Mouse (Mus musculus) left cerebral cortex, postnatal 10 days (tissue): ENCODE results near the gene Kdm4a. TPM values are rescaled to one million over a fixed set of nuclear protein-coding genes. Genes with fewer than 3 reads are reported as not detected.
A peak's percentile ranks its signal among the peaks of the same experiment; 100 is the strongest.

Source experiments
- DNase-seq, 2 experiments: peaks; one replicate each; pipeline ENCODE4 v3.0.0; 2021 to 2022; ENCODE audit warnings: low spot score in 2 of 2, mixed read lengths in 1 of 2; ENCODE audit errors: extremely low spot score in 1 of 2
- intact Hi-C: fragments of 180-260 bp; cut with DNase I; formaldehyde crosslinking; loops from one replicate; pipeline ENCODE4 v1.15.1; 2025
- total RNA-seq, 2 experiments: library from RNA; stranded (reverse); gene quantifications; 2 replicates each; pipeline ENCODE4 v1.2.3; 2021

The Kdm4a gene
- total RNA-seq, result 10 to 100 TPM; 56.8 to 58.9 TPM

DNA sequence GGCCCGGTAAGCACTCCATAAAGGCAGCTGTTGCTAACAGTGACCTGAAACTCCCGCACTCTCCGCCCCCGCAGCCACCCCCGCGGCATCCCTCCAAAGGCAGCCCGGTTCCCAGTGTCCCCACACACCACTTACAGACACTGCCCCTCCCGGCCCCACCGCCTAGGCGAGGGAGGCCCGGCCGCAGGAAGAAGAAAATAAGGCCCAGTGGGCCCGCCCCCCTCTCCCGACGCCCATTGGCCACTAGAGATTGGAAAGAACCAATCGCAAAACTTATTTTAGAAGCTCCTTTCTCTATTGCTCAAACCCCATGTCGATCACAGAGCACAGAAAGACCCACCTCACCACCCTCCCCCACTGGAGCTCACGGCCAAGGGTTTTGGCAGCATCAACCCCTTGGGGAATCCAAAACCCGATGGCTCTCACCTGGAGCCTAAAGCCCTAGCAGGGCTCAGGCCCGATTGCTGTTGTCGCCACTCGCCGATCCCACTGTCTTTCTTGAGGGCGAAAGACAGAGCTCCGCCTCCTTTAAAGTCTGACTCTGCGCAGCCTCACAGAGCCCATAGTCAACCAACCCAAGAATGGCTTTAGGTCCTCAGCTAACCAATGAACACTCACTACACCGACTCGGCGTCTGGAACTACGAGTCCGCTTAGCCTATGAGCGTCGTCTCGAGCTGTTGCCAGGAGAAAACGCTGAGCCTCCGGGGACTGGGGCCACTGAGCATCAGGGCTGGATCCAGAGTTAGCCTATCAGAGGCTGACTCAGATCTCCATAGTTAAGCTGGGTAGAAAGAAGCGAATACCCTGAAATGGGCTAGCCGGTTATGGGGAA is at the start of gene Kdm4a:
Gene Kdm4a, minus strand, starts transcription at position 577 of the 834 bp plus-strand sequence.
- DNase-seq, result peak; percentile 94 to 95
- intact Hi-C loops, result loop anchor here (5.0 kb wide), 1 partner anchor 42 kb away; no protein-coding TSS in a partner anchor

DNA sequence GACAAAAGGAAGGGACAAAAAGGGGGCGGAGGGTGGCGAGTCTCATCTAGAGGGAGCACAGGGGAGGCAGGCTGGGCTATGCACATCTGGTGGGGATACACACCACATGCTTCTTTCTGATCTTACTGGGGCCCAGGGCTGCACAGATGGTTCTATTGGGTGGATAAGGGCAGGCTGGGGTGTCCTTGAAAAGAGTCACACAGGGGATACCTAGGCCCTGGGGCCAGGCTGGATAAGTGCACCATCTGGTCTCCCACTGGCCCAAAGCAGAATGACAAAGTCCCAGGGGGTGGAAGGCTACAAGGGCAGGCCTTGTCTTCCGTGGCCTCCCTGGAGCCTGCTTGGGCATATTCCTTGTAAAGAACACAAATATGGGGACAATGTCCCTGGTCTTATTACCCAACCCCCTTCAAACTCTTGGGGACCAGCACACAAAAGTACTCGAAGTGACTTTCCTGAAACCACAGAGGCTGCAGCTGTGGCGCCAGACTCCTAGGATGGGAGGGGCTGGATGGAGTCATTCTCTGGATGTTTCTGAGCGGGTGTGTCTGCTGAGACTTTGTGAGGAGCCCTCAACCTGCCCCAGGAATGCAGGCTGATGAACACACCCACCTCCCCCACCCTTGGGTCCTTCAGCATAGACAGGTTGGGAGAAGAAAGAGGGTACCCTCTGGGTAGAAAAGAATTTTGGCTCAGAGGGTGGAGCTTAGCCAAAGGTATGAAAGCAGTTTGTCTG is 49.4 kb upstream of the Kdm4a start:
- DNase-seq, result no peak
- intact Hi-C loops, result no loop called here

DNA sequence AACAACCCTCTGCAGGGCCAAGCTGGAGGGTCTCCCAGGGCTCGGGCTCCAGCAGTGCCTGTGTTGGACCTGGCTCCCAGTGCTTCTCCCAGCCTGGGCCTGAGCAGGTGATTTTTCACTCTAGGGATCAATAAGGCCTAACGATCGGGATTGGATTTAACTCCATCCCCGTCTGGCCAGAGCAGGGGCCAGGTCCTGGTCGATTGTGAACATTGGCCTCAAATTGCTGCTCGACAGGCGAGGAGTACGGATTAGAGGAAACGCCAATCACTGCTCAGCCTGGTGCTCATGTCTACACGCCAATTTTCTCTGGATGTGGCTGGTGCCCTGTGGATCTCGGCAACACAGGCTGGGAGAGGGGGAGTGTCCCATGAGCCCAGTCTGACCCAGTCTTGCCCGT is 47.6 kb upstream of the Kdm4a start:
- intact Hi-C loops, result no loop called here
- no peak for DNase-seq

DNA sequence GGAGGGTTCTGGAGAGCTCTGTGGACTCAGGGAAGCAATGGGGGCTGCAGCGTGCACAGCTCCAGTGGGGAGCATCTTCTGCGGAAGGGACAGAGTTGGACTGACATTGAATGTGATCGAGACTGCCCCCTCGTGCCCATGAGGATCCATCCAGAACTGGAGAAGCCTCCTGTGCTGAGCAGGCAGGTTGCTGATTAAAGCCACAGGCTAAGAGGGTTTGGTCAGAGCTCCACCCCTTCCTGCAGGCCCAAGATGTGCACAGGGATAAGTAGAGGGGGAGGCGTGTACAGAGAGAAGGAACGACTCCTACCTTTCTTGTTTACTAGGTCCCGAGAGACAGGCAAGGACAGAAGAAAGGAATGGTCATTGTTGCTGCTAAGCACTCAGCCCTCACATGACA is 41.4 kb upstream of the Kdm4a start:
- intact Hi-C loops, result no loop called here
- no peak for DNase-seq

DNA sequence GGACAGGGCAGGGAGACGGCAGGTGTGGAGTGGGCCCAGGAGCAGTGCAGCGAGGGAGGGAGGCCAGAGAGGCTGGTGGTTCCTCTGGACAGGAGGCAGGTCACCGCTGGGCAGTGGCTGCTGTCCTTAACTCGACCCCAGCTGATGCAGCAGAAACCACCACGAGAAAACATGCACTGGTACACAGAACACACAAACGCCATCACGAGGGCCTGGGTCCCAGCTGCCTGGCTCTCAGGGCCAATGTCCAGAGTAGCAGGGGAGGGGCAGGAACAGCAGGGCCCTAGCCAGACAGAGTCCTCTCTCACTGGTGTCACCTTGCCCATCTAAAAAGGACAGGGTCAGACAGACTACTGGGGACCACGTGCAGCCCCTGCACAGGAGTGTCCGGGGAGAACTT is 40.9 kb upstream of the Kdm4a start:
- no peak for DNase-seq
- intact Hi-C loops, result no loop called here

DNA sequence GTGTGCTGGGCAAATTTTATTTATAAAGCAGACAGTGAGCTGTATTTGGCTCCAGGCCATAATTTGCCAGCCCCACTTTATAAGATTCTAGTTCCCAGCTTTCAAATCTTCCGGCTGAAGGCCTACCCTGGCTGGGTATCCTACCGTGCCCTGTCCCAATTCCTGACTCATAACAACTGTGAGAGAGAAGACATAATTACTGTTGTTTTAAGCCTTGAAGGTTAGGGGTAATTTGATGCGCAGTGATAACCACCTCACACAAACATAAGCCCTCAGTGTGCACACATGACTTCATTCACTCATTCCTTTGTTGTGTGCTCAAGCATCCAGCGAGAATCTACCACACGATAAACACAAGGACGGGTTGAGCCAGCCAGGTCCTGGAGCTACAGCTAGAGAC is 39.6 kb upstream of the Kdm4a start:
- no peak for DNase-seq
- intact Hi-C loops, result no loop called here

DNA sequence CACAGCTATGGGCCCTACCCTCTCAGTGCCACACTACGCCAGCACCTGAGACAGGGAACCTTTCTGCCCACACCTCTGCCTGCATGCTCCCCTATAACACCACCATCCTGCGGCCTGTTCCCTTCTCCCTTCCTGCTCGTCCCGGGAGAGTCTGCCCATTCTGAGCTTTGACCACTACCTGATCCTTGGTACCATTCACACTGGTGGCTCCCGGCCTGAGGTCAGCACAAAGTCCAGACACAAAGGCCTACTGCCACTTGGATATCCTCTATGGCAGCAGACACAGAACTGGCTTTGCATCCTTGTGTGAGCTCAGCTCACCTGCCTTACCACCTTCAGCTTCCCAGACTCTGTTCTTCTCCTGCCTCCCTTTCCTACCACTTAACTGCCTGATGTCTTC is 38.7 kb upstream of the Kdm4a start:
- intact Hi-C loops, result no loop called here
- no peak for DNase-seq

DNA sequence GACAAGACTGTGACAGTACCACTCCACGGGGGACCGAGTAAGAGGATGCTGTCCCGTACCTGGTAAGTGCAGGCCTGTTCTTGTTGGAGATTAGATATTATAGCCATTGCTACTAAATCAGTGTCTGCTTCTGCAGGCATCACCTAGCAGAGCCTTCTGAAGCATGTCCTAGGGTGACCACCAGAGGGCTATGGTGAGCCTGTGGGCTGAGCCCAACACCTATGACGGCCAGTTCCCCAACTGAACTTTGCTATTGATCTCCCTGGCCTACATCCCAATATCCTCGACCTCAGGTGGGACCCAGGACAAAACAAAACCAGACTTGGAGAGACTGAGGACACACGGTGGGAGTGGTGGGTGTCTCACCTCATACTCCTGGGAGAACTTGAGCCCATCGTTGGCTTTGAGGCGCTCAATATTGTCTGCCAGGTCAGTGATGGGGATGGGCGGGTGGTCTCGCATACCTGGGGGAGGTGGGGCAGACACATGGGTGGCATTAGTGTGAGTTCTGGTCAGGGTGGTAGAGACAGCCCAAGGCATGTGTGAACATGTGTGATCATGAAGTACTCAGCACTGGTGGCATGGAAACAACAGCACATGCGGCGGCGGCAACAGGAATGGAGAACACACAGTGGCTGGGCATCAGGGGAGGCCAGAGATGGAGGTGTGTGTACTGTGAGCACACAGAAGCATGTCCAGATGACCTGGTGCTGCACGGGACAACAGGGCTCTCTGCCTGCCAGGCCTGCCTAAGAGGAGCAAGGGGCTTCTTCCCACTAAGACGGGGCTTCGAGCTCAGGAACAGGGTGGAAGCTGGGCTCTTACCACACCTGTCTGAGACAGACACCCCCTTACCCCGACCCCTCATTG is 37.1 kb upstream of the Kdm4a start:
- intact Hi-C loops, result loop anchor here (2.0 kb wide), 1 partner anchor 76 kb away; no protein-coding TSS in a partner anchor
- peak; percentile 40 to 68 for DNase-seq

DNA sequence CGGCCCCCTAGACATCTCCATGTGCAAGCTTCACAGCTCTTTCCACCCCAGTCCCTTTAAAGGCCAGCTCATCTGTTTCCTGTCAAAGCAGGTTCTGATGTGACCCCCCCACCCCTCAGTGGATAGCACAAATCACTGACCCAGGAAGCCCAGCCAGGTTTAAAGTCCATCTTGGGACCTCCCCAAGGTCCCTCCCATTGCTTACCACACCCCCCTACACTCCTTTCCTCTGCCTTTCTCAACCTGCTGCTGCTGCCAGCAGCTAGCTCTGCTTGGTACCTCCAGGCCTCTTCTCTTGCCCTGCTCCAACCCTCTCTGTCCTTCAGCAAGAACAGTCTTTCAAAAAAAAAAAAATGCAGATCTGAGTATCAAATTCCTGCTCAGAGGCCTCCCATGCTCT is 35.0 kb upstream of the Kdm4a start:
- DNase-seq, result no peak
- intact Hi-C loops, result no loop called here

DNA sequence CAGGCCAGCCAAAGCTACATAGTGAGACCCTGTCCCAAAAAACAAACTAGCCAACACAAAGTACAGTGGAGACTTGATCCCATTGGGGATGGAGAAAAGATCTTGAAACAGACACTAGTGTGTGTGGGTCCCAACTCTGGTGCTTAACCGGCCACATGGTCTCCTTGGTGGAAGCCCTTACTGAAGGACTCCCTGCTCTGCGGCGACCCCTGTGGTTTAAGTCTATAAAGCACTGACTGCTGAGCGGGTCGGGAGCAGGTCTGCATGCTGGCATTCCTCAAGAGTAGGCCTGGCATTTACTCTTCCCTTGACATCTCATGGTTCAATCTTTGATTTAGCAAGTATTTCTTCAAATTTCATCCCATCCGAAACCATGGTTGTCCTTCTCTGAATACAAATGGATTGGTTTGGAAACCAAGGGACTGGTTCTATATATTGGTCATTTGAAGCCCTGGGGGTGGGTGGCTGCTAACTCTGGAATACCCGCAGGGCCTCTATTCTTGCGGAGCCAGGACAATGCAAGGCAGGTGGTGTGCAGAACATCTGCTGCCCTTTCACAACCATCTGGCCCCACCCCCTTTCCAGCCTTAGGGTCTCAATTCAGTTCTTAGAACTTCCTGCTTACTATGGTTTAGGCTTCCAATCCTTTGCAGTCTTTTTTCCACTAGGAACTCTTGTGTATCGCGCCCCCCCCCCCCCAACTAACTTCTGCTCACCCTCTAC is 27.2 kb upstream of the Kdm4a start:
- intact Hi-C loops, result loop anchor here (5.0 kb wide), 1 partner anchor 45 kb away; no protein-coding TSS in a partner anchor
- DNase-seq, result peak in 1 of 2 experiments; percentile 29

DNA sequence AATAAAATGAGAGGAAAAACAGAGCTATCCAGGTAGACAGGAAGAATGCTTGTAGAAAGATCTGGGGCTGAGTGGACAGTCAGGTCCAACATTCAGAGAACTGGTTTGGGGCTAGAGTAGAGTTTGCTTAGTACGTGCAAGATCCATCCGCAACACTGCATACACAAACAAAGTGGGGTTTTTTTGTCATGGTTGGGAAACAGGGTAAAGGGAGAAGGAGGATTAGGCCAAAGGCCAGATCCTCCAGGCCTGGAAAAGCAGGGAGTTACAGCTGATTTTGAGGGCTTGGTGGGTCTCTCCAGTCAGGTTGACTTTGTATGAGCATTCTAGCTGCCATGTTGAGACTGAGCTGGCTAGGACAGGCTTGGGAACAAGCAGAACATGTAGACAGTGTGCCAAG is 26.1 kb upstream of the Kdm4a start:
- no peak for DNase-seq
- intact Hi-C loops, result loop anchor here (5.0 kb wide), 1 partner anchor 44 kb away; no protein-coding TSS in a partner anchor

DNA sequence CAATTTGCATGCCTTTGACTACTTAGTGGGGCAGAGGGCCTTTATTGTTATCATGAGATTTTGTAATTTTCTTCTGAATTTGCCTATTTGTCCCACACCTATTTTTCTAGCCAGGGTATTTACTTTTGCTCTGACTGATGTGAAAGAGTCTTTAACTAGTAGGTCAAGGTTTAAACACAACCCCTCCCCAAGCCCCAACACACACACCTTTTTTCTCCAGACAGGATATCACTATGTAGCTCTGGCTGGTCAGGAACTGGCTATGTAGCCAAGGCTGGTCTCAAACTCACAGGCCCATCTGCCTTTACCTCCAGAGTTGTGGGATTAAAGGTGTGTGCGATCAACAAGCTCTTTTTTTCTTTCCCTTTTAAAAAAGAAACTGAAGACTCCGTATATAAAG is 19.2 kb upstream of the Kdm4a start:
- intact Hi-C loops, result no loop called here
- DNase-seq, result no peak

DNA sequence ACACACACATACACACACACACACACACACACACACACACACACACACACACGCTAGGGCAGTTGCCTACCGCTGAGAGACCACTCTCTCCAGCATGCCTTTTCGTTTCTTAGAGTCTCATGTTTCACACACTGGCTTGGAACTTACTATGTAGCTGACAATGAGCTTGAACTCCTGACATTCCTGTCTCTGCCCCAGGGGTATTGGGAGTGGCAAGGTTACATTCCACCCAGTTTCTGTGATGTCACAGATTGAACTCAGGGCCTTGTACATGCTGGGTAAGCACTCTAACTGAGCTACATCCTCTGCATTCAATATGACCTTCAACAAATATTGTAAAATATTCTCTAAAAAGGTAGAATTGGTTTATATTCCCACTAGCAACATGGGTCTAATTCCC is 18.8 kb upstream of the Kdm4a start:
- DNase-seq, result no peak
- intact Hi-C loops, result no loop called here

DNA sequence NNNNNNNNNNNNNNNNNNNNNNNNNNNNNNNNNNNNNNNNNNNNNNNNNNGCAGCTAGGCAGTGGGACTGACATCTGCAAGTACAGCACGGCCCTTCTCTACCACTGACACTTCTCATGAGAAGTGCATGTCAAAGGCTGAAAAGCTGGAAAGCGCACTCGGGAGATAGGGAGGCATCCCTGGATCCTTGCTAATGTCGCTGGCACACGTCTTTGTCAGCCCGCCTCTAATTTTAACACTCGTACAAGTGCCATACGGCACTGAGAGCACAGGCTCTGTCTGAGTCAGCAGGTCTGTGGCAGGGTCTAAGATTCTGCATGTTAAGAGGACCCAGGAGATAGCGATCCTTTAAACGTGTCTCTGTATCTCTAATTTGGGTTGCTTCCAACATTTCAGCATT is 16.3 kb upstream of the Kdm4a start:
- intact Hi-C loops, result no loop called here
- no peak for DNase-seq

DNA sequence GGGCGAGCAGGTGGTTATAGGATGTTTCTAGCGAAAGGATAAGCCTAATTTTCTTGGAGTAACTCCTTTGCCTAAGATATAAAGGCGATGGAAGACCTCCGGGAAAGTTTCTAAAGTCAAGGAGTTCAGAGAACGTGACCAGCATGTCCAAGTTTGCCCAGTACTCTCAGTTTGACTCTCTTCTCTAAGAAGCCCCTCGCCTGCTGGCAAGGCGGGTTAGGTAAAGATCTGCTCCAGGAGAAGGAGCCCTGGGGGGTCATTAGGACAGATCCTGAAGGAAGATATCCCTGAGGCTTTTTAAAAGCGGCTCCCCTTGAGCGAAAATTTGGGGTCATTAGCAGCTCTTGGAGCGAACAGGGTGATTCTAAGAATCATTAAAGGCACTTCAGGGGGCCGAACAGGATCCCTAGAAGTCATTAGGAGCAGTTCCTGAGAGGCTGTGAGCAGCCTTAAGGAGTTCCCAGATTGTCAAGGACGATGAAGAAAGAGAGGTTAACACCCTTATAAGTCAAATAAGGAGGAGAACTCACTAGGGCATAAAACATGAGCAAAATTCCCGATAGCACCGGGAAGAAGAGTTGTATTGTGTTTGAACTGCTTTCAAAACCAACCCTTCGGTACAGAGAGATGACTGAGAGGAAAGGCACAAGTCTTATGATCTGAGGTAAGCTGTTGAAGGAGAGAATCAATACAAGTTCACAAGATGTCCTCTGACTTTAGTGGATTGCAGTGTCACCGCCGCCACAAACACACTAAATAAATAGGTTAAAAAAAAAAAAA is 648 bp upstream of the Kdm4a start:
- intact Hi-C loops, result no loop called here
- DNase-seq, result no peak

DNA sequence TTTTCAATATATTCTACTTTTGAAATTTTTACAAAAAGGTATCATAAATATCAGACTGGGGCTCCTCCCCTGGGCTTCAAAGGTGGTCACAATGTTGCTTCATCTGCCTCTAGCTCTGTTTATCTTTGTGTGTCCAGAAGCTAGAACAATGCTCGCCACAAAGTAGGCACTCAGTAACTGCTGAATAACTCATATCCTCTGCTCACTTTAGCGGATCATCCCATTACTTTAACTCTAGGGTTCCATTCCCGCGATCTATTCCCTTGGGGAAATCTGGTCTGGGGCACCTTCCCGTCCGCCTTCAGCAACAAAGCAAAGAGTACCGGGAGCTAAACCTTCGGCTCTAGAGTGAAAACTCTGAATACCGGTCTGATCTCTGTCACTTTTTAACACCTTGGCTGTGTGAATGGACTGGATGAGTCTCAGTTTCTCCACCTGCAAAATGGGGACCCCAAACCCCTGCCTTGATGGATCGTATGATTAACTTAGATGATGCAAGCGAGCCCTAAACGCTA is 834 bp downstream of the Kdm4a start:
- intact Hi-C loops, result loop anchor here (5.0 kb wide), 1 partner anchor 42 kb away; no protein-coding TSS in a partner anchor
- DNase-seq, result no peak

DNA sequence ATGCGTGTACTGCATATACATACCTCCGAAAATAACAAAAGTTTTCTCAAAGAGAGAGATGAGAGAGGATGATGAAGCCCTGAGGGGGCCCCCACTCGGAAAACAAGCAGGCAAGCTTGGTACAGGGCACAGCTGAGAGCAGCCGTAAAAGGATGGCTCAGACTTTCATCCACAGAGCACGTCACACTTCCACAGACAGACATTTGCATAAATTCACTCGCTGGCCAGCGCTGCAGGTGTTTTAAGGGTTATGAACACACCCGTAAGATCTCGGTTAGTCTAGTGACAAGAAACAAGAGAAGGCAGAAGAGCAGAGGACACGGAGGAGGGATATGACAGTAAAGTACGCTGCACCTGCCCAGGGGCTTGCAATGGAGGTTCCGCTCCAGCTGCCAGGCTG is 7.4 kb downstream of the Kdm4a start:
- no peak for DNase-seq
- intact Hi-C loops, result no loop called here

DNA sequence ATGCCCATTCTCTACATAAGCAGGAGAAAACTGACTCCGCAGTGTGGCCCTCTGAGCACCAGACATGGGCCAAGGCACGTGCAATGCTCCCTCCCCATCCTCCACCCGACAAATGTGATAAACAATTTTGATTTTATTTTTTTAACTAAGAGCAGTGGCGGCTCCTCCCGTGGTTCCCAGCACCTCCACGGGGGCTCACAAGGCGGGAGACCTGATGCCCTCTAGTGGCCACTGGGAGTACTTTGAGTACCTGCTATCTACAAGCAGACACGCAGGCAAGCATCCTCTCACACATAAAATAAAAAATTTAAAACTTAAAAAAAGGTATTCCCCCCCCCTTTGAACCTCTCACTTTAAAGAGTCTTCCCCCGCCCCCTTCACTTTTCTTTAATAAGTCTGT is 8.8 kb downstream of the Kdm4a start:
- intact Hi-C loops, result no loop called here
- DNase-seq, result no peak
